Mouse (Mus musculus): ENCODE results near the gene Klk1b4.
"Not testable (repeated sequence)": the region's sequence is repeated elsewhere in the genome, so short reads cannot be mapped to it uniquely, and the experiment has no call there.

DNA sequence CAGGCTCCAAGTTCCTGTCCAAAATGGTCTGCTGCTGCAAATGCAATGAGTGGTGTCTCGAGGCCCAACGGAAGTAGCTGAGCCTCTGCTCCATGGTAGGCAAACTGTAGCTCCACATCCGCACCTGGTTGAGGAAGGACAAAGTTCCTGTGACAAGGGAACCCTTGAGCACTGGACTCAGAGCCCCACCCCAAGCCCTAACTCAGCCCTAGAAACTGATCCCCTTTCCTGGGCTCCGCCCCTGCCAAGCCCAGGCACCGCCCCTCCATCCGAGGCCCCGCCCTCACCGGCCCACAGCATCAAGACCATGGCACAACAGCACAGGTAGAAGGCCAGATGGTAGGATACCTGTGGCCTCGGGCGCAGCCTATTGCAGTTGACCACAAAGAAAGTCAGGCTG is 14.4 kb downstream of the Klk1b4 start:
- TF ChIP-seq CTCF (IDR thresholded peaks at IDR 0.05; ENCODE audit: borderline replicate concordance, insufficient read depth, low read depth, low read length); POLR2A (IDR thresholded peaks at IDR 0.05; ENCODE audit: borderline replicate concordance, insufficient read depth, low read length): not testable (repeated sequence)
